In the genomic region with DNA sequence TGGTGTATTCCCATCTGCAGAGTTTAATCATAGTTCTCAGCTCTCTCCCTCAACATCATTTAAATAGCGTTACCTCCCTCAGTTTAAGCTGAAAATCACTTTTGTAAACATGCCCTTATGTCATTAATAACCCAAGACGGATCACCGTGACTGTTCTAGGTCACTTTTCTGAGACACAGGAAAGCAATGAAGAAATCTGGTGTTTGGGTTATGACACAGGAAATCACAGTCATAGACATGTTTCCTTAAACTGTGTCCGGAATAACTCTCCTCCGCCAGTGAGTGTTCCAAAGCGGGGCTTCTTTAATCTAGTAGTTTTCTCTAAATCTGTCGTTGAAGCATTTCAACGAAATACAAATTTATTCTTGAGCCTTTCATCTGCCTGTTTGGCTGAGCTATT, we compare ENCODE assay signal across 27 mouse cellular contexts.
DNase-seq lines count a peak whose midpoint lies in the region; ATAC-seq and TF ChIP-seq lines count a peak whose summit lies in the region.
"Had no signal": no experiment of that assay in that cellular context is flagged by ENCODE, and none has a peak within 500 bp of the region (broad histone marks: within the 10 kb centered on the region; RNA-seq: fewer than 3 reads in every experiment).

No protein-coding gene starts in this region.

- DNase-seq in kidney, postnatal 0 days (ENCODE audit: low spot score) = peak; percentile 64
- peak; percentile 70 for DNase-seq in lung, postnatal 0 days (ENCODE audit: low spot score)
- DNase-seq in lung, postnatal 14 days = no peak
- peak; percentile 19 for DNase-seq in lung, postnatal 25 days (ENCODE audit: low spot score)
- no peak for DNase-seq in heart, postnatal 36 days
- no peak for DNase-seq in right cerebral cortex, adult 2 months (ENCODE audit: low spot score in 2 of 2)
- DNase-seq: B cell, adult 2 months; cerebellum, adult 2 months; cerebellum, postnatal 25 days; embryo, embryonic 11 days; gastrocnemius, postnatal 25 days; heart, adult 2 months; kidney, postnatal 25 days; layer of hippocampus, postnatal 36 days; liver, embryonic 13.5 days; right cerebral cortex, postnatal 25 days; spleen, adult 18-20 months; thymus, postnatal 14 days had no signal

- H3K4me1 ChIP-seq in kidney, postnatal 0 days (replicated peaks; ENCODE audit: insufficient read depth, low read length) = no peaks in the 10 kb centered on the region
- H3K4me1 ChIP-seq in kidney, embryonic 15.5 days = peaks cover 4% of the 10 kb centered on the region; the same call in 1 of the 2 replicates
- peaks cover 11% of the 10 kb centered on the region; the same call in 1 of the 2 replicates for H3K4me1 ChIP-seq in lung, postnatal 0 days (ENCODE audit: insufficient read depth, low read depth, low read length)
- H3K4me1 ChIP-seq: embryonic facial prominence, embryonic 13.5 days; forebrain, embryonic 12.5 days; hindbrain, embryonic 15.5 days; liver, embryonic 13.5 days; midbrain, embryonic 12.5 days had no signal

- peak; percentile 53 for TF ChIP-seq EP300 in lung, postnatal 0 days (IDR thresholded peaks at IDR 0.05)

- no peak for TF ChIP-seq CTCF in kidney, postnatal 0 days (IDR thresholded peaks at IDR 0.05; ENCODE audit: low read depth)
- no peak for TF ChIP-seq CTCF in lung, postnatal 0 days (IDR thresholded peaks at IDR 0.05)

- H3K4me2 ChIP-seq in kidney, postnatal 0 days (ENCODE audit: low read length) = no peak overlapping the region
- H3K4me2 ChIP-seq in kidney, embryonic 15.5 days = no peak overlapping the region
- no peak overlapping the region for H3K4me2 ChIP-seq in lung, postnatal 0 days (replicated peaks; ENCODE audit: low read depth, low read length)
- H3K4me2 ChIP-seq: embryonic facial prominence, embryonic 13.5 days; forebrain, embryonic 12.5 days; hindbrain, embryonic 15.5 days; liver, embryonic 13.5 days; midbrain, embryonic 12.5 days had no signal

- intact Hi-C loops in heart, postnatal 36 days (cut with DNase I) = no loop called here

- H3K9me3 ChIP-seq in kidney, postnatal 0 days (replicated peaks; ENCODE audit: low read length) = no peaks in the 10 kb centered on the region
- no peaks in the 10 kb centered on the region for H3K9me3 ChIP-seq in kidney, embryonic 15.5 days (replicated peaks)
- H3K9me3 ChIP-seq in lung, postnatal 0 days (ENCODE audit: low read length) = no peaks in the 10 kb centered on the region
- H3K9me3 ChIP-seq: embryonic facial prominence, embryonic 13.5 days; forebrain, embryonic 12.5 days; hindbrain, embryonic 15.5 days; liver, embryonic 13.5 days; midbrain, embryonic 12.5 days had no signal

- no peak overlapping the region for H3K27ac ChIP-seq in kidney, postnatal 0 days
- H3K27ac ChIP-seq in kidney, embryonic 15.5 days = no peak overlapping the region
- no peak overlapping the region for H3K27ac ChIP-seq in lung, postnatal 0 days (ENCODE audit: low read length)
- H3K27ac ChIP-seq: embryonic facial prominence, embryonic 13.5 days; forebrain, embryonic 12.5 days; heart, adult 2 months; hindbrain, embryonic 15.5 days; liver, embryonic 13.5 days; midbrain, embryonic 12.5 days had no signal

- no peaks in the 10 kb centered on the region for H3K27me3 ChIP-seq in kidney, postnatal 0 days (ENCODE audit: insufficient read depth, low read length)
- H3K27me3 ChIP-seq in kidney, embryonic 15.5 days = no peaks in the 10 kb centered on the region
- no peaks in the 10 kb centered on the region for H3K27me3 ChIP-seq in lung, postnatal 0 days (replicated peaks; ENCODE audit: insufficient read depth, low read length)
- H3K27me3 ChIP-seq: CH12.LX; embryonic facial prominence, embryonic 13.5 days; forebrain, embryonic 12.5 days; hindbrain, embryonic 15.5 days; liver, embryonic 13.5 days; midbrain, embryonic 12.5 days; Patski had no signal

- no peak for ATAC-seq in kidney, postnatal 0 days (replicated peaks; ENCODE audit: low FRiP score, low read depth)
- no peak for ATAC-seq in kidney, embryonic 15.5 days (replicated peaks; ENCODE audit: low FRiP score)
- peak; percentile 63 for ATAC-seq in lung, postnatal 0 days
- ATAC-seq: Patski had no signal

- no peak overlapping the region for H3K4me3 ChIP-seq in kidney, postnatal 0 days (replicated peaks; ENCODE audit: low read depth, low read length)
- H3K4me3 ChIP-seq in kidney, embryonic 15.5 days (replicated peaks) = no peak overlapping the region
- no peak overlapping the region for H3K4me3 ChIP-seq in lung, postnatal 0 days (ENCODE audit: low read depth, low read length)
- H3K4me3 ChIP-seq: embryonic facial prominence, embryonic 13.5 days; erythroblast, embryonic 14.5 days; forebrain, embryonic 12.5 days; heart, adult 2 months; hindbrain, embryonic 15.5 days; liver, embryonic 13.5 days; midbrain, embryonic 12.5 days had no signal

- no peaks in the 10 kb centered on the region for H3K36me3 ChIP-seq in kidney, postnatal 0 days (ENCODE audit: insufficient read depth, low read length)
- no peaks in the 10 kb centered on the region for H3K36me3 ChIP-seq in kidney, embryonic 15.5 days
- H3K36me3 ChIP-seq in lung, postnatal 0 days (ENCODE audit: insufficient read depth, low read length) = no peaks in the 10 kb centered on the region
- H3K36me3 ChIP-seq: embryonic facial prominence, embryonic 13.5 days; forebrain, embryonic 12.5 days; G1E; hindbrain, embryonic 15.5 days; liver, embryonic 13.5 days; midbrain, embryonic 12.5 days had no signal

- H3K9ac ChIP-seq in kidney, postnatal 0 days (ENCODE audit: low read depth, low read length) = no peak overlapping the region
- no peak overlapping the region for H3K9ac ChIP-seq in kidney, embryonic 15.5 days
- H3K9ac ChIP-seq in lung, postnatal 0 days (replicated peaks; ENCODE audit: low read depth) = no peak overlapping the region
- H3K9ac ChIP-seq: embryonic facial prominence, embryonic 13.5 days; forebrain, embryonic 12.5 days; hindbrain, embryonic 15.5 days; liver, embryonic 13.5 days; midbrain, embryonic 12.5 days had no signal

- WGBS in kidney, postnatal 0 days = 53% methylated on average over 8 of the region's 8 CpGs
- WGBS in kidney, embryonic 15.5 days = 58% methylated on average over 8 of the region's 8 CpGs
- WGBS in lung, postnatal 0 days = 39% methylated on average over 8 of the region's 8 CpGs

Comparison
In these comparisons a context has a peak if more than half of its experiments do, and no peak if none do; other contexts are left out.
1. DNase-seq: peak in kidney, postnatal 0 days (single experiment), lung, postnatal 0 days (single experiment) and lung, postnatal 25 days (single experiment); none in lung, postnatal 14 days (single experiment), heart, postnatal 36 days (0 of 2) and right cerebral cortex, adult 2 months (0 of 2).